Mouse (Mus musculus): Measurements from ENCODE around the gene Mif4gd.

DNA sequence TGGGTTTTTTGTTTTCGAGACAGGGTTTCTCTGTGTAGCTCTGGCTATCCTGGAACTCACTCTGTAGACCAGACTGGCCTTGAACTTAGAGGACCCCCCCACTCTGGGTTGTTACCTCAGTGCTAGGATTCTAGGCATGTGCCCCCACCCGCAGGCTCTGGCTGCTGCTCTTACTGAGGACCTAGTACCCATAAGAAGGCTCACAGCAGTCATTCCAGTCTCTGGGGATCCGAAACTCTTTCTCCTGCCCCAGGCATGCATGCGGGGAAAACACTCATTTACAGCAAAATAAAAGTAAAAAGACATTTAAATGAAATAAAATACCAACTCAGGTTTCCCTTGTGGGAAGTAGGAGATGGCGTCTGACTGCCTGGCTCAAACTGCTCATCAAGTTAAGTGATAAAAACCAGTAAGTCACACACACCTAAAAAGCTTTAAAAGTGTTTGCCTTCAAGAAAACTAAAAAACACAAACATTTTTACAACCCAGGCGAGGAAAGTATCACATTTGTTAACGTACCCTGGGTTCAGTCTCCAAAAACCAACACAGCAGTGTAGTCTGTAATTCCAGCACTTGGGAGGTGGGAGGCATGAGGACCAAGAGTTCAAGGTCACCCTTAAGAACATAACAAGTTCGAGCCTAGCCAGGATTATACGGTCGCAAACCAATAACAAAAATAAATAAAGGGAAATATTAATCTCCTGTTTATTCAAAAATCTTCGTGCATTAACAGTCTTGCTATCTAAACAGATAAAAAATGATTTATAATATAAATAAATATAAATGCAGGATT, 14.3 kb upstream of the Mif4gd start:
- TF ChIP-seq CTCF (IDR thresholded peaks at IDR 0.05; ENCODE audit: borderline replicate concordance, control insufficient read depth, extremely low read depth, insufficient read depth, low read length, poor library complexity) (no peak), POLR2A (IDR thresholded peaks at IDR 0.05; ENCODE audit: control insufficient read depth, extremely low read depth, insufficient read depth, low read length, poor library complexity) (no peak)
